Mouse (Mus musculus) thymus, postnatal 36 days (tissue): ENCODE results near the gene Fpgs.

ENCODE experiments used
- DNase-seq, 2 experiments: peaks; one replicate each; pipeline ENCODE4 v3.0.0; 2022; ENCODE audit warnings: mixed read lengths in 2 of 2

The Fpgs gene

DNA sequence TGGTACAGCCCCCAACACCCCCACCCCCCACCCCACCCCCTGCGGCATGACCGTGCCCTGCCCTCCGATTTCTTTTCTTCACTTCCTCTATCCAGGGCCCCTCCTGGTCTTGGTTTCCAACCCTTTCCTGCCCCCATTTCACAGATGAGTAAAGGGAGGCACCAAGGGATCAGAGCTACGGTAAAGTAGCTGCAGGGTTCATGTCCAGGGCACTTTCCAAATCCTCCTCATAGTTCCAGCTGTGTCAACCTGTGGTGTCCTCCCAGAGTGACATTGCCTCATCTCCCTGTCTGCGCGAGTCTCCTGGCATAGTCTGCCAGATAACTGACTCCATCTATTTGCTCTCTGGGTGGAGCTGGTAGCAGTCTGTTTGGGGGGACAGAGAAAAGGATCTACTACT is 38.1 kb downstream of the Fpgs start:
- DNase-seq, result no peak

DNA sequence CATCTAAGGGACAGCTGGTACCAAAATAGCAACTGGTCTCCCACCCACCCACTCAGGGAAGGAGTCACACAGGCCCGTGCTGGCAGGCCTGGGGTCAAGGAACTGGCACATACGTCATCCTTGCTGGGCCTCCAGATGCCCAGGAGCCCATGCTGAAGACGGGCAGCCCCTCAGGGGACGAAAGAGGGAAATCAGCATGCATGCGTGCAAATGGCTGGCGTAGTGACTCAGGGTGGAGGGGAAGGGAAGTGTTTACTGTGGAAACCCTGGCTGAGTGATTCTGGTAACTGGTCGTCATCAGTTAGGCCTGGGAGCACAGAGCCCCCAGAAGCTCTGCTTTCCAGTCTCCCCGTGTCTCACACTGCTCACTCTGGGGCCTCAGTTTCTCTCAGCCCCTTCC is 38.6 kb downstream of the Fpgs start:
- no peak for DNase-seq

DNA sequence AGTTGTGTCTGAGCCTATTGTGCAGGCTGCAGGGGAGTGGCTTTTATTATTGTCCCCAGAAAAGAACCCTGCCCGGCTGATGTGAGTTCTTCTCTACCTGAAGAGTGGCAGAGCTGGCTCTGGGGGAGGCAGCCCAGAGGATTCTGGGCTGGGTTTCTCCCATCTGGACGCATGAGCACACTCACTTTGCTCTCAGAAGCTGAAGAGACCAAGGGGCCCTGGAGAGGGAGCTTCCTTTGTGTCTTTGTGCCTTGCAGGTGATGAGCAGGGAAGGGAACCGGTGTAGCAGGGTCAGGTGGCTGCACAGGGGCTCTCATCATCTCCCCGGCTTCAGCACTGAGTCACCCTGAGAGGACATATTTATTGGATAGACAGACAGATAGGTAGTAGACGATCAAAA is 41.7 kb downstream of the Fpgs start:
- DNase-seq, result no peak

GRCm38 (mm10) chr2:32661509-32662107 is 42.3 kb downstream of the Fpgs start:
- no peak for DNase-seq

DNA sequence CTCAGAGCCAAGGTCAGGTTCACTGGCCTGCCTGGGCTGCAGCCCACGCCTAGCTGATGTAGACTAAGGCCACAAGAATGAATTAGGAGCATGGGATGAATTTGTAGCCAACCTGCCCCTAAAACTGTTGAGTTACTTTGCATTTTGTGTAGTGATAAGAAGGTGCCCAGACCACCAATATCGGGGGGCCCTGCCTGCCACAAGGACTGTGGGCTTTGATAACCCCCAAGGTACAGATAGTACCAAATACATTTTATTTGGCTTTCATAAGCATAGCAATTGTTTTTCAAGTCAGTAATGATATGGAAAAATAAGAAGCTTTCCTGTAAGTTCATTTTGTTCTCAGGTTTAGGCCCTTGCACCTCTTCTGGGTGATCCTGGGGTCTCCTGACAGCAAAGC is 45.1 kb downstream of the Fpgs start:
- DNase-seq, result no peak

GRCm38 (mm10) chr2:32655826-32656225 is 48.1 kb downstream of the Fpgs start:
- no peak for DNase-seq

DNA sequence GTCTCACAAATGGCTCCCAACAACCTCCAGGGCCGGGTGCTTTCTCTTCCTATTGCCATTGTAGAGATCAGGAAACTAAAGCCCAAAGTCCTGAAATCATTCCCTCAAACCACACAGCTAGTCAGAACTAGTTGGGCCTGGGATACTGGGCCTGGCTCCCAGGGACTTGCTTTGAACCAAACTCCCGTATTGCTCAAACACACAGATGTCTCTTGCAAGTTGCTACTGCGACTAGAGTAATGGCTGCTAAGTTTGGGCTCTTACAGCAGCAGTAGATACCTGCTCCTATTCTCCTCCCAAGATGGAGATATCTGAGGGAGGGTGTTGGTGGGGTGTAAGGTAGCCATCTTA is 48.6 kb downstream of the Fpgs start:
- no peak for DNase-seq

DNA sequence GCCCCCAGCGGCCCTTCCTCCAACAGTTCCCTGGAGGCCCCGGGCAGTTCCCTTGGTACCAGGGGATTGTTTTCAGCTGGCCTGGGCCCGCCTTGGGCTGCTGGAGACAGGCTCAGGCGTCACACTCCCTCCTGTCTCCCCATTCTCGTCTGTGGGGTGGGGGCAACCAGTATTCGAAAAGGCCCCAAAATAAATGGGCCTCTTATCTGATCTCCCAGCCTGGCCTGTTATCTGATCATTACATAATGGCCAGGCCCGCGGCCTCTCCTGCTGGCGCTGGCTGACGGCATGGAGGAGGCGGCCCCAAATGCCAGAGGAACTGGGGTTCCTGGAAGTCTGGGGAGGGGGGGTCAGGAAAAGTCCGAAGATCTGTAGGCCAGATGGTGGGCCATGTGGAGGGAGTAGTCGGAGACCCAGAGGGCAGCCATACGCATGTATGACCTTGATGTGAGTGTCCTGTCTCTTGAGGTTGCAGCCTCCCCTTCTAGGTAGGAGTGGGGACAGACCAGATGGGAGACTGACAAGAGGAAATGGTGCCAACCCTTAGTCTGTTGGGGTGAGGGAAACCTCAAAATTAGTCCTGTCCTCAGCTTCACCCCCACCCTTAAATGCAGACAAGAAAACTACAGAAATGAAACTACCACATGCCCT is 49.1 kb downstream of the Fpgs start:
- DNase-seq, result no peak

- no peak for DNase-seq
Observed at GRCm38 (mm10) chr2:32653764-32654163, 50.2 kb downstream of the Fpgs start.

- no peak for DNase-seq
Observed at GRCm38 (mm10) chr2:32647366-32647765, 56.6 kb downstream of the Fpgs start.

GRCm38 (mm10) chr2:32646379-32647056 is 57.4 kb downstream of the Fpgs start, which contains the start of gene Eng:
Eng (plus strand) TSS chr2:32646595.
- DNase-seq, result peak; percentile 49 to 71

DNA sequence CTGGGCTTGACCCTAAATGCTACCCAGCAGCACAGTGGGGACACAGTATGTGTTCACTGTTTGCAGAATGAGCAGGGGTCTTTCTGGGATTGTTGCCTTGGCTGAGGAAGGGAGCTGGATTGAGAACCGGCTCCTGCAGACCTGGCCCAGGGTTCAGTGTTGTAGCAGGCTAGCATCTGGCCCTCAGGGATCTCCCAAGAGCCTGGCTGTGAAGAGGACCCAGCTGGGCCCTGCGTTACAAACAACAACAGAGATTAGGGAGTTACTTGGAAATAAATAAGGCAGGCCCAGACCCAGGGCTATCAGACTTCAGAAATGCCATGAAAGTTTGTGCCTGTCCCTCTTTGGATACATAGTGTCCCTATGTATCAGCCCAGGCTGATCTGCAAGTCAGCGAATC is 58.3 kb downstream of the Fpgs start:
- no peak for DNase-seq

DNA sequence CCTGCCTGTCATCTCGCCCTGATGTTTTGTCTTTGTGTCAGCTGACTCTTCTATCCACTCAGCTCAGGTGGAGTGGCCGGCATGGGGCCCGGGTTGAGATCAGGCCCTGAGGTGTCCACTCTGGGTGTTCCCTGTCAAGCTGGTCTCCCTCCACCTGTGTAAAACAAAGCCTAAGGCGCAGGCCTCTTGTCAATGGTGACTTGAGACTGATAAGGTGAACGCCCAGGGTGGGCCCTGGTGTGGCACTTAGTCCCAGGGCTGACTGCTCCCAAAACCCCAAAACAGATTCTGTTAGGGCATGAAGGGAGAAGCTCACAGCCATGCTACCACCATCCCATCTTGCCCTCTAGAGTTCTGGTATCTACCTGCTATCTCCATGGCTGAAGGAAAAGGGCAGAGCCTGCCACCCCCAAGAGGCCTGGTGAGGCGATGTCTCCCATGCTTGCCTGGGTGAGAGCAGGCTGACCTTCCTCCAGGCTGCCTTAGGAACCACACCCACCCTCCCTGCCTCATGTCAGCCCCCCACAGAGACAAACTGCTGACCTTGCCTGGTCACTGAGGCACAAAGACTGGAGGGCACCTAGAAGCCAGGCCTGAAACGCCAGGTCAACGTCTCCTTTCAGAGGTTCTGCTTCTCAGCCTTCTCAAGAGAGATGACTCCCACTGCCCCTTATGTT is 59.0 kb downstream of the Fpgs start:
- no peak for DNase-seq

GRCm38 (mm10) chr2:32644083-32644482 is 59.9 kb downstream of the Fpgs start:
- DNase-seq, result no peak

- DNase-seq, result no peak
Observed at GRCm38 (mm10) chr2:32642813-32643212, 61.1 kb downstream of the Fpgs start.

DNA sequence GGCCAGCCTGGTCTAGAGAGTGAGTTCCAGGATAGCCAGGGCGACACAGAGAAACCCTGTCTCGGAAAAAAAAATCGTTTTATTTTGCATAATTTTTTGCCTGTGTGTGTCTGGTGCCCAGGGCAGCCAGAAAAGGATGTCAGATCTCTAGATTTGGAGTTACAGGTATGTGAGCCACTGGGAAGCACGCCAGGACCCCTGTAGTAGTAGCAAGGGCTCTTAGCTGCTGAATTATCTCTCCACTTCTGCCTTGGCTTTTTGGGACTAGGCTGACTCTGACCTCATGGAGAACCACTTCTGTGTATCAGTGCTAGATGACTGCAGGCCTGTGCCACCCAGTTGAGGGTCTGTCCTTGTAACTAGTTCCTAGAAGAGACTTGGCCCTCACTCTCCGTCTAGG is 62.1 kb downstream of the Fpgs start:
- no peak for DNase-seq

DNA sequence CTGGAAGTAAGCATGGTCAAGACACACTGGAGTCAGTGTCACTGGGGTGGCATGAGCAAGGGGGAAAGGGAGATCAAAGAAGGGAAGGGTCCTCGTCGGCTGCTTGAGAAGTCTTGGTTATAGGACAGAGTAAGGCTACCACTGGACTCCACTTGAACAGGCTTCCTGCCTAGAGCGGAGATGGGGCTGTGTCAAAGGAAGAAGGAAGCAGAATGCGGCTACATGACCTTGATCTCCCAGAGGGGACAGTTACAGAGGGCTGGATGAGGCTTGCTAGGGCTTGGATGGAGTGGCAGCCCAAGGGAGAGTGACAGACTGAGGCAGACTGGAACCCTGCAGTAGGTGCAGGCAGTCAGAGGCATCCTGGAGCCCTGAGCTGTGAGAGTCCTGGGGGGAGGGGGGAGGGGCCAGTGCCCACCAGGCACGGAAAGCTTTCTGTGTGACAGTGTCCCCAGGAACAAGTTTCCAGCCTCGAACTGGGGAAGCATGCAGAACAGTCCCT is 63.3 kb downstream of the Fpgs start:
- DNase-seq, result no peak

GRCm38 (mm10) chr2:32639632-32640031 is 64.3 kb downstream of the Fpgs start:
- no peak for DNase-seq

GRCm38 (mm10) chr2:32637778-32638281 is 66.1 kb downstream of the Fpgs start:
- peak; percentile 76 to 88 for DNase-seq

DNA sequence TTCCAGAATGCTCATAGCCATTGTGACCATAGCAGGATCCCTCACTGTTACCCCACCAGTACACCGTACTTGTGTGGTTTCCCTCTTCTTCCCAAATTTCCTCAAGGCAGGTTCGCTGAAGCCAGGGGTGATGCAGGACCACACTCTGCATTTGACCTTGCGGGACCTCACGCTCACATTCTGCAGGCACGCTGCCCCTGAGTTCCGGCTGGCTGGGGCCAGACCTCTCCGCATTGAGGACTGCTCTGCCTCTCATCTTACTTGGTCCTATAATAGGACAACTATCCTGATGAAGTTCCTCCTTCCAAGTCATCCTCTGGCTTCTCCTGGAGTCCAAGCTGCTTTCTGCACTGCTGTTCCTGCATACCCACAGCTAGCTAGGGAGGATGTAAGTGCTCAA is 67.3 kb downstream of the Fpgs start:
- no peak for DNase-seq

GRCm38 (mm10) chr2:32634277-32635105 is 69.5 kb downstream of the Fpgs start:
- DNase-seq, result no peak

DNA sequence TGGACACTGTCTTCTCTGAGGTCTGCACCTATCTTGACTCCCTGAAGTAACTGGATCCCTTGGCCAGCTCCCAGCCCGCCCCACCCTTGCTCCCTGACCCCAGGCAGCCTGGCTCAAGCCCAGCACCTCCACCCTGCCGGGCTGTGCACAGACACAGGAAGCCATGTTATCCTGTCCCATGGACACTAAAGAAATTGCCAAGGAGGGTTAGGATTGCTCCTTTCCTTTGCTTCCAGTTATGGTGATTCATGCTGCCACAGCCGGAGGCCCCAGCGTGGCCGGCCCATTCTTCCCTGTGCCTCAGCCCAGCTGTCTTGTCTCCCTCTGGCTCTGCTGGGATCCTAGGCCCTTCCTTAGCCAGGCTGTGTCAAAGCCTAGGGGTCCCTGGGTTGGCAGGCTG is 70.3 kb downstream of the Fpgs start:
- DNase-seq, result no peak
